Mouse (Mus musculus): ENCODE measurements around the gene Synm.

DNA sequence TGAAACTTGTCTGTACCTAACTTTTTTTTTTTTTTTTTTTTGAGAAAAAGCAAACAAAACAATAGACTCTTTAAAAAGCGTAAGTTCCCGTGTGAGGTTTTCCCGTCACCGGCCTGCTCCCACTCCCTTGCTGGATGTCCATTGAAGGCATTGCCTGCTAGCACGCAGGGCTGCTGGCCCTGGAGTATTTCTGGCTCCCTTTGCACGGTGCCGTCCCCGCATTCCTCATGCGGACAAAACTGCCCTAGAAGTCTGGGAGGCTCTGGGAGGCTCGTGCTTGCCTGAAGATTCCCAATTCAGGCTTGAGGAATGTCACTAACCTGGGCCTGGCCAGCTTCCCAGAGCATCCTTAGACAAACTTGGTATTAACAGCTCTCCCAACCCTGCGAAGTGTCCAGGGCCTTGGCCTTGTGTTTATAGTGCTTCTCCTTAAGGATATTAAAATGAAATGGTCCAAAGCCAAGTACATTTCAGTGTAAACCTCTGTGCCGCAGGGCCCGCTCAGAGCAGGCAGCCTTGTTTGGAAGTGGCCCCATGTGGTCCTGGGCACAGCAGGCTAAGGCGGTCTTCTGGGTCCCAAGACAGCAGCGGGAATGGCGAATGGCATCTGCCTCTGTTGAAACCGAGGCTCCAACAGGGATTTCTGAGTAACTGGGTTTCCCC lies 58.2 kb downstream of the Synm start:
- no peak for TF ChIP-seq POLR2A (IDR thresholded peaks at IDR 0.05; ENCODE audit: borderline replicate concordance, low read depth, low read length)
- no peak for TF ChIP-seq CTCF (IDR thresholded peaks at IDR 0.05; ENCODE audit: low read depth, low read length)

Measured in bone marrow macrophage, adult 2 months (primary cell).